Mouse (Mus musculus) adrenal gland, adult (tissue): ENCODE data around the gene Sec61a2.

Experiments
- DNase-seq, 2 experiments: peaks; one replicate each; pipeline ENCODE4 v3.0.0; 2022 to 2023; ENCODE audit warnings: low spot score in 1 of 2; ENCODE audit not compliant: inconsistent age in 2 of 2

The Sec61a2 gene

GRCm38 (mm10) chr2:5894843-5895570 lies at the start of gene Sec61a2:
Gene Sec61a2, minus strand, starts transcription at chr2:5895432.
- DNase-seq: peak; percentile 99 to 100

DNA sequence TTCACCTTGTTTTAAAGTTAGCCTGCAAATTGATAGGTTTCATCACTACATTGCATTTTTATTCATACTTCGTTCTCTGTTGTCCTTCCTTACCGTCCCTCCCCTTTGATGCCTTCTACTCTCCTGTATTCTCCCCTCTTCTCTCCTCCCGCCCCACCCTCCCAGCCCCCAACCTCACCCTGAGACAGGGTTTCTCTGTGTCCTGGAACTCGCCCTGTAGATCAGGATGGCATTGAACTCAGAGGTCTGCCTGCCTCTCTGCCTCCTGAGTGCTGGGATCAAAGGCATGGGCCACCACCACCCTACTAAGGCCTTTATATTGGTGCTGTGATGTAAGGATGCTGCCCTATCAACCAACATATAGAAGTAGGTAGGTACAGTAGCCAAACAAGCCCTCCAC lies 47.8 kb upstream of the Sec61a2 start:
- no peak for DNase-seq

DNA sequence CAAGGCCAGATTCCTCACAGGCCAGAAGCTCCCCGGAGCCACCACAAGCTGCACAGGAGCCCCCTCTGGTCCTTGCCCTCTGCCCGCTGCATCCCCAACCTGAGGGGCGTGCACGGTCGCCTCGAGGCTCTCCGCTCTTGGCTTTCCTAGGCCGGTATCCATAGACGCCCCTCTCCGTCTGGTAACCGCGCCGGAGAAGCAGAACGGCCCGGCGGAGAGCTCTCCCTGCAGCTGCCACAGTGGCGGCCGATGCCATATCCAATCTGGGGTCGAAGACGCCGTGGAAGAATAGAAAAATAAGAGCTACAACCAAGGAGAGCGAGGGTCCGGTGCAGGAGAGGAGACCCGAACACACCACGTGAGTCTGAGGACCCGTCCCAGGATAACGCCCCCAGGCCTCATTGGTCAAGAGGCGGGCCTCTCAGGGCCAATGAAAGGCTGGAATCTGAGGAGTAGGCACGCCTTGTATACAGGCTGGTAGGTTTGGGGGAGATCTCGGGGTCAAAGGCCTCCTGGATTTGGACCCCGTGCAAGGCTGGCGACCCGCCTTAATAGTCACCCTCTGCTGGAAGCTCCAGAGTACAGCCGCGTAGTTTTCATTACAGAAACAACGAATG lies 47.3 kb upstream of the Sec61a2 start, which contains the start of gene Dhtkd1:
Dhtkd1 (minus strand) TSS at position 377 of the 617 bp plus-strand sequence.
- peak; percentile 76 to 91 for DNase-seq

- DNase-seq: no peak
These were observed 46.7 kb upstream of the Sec61a2 start for GRCm38 (mm10) chr2:5941861-5942415.

GRCm38 (mm10) chr2:5940936-5941335 lies 45.7 kb upstream of the Sec61a2 start:
- DNase-seq: no peak

DNA sequence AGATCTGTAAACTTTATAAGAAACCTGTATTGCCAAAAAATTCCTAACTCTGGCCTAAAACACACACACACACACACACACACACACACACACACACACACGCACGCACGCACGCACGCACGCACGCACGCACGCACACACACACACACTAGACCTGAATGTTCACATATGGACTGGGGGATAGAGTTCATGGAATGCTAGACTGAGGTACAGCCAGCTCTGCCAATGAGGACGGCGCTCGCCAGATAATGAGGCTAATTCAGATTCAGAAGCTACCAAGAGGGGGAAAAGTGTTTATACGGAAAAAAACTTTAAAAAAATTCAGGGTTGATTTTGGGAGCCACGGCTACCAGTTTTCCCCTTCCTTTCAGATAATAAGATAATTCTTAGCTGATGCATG lies 44.7 kb upstream of the Sec61a2 start:
- DNase-seq: no peak

DNA sequence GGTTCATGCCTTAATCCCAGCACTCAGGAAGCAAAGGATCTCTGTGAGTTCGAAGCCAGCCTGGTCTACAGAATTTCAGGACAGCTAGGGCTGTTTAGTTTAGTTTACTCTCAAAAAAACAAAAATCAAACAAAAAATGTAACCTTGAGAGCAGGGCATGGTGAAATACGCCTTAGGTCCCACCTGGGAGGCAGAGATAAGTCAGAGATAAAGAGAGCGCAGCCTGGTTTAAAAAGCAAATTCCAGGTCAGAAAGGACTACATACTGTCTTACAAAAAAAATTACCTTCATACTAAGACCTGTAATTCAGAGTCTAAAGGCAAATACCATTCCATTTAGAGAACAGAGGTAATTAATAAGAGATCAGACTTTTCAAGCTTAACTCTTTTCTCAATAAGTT lies 44.1 kb upstream of the Sec61a2 start:
- no peak for DNase-seq

DNA sequence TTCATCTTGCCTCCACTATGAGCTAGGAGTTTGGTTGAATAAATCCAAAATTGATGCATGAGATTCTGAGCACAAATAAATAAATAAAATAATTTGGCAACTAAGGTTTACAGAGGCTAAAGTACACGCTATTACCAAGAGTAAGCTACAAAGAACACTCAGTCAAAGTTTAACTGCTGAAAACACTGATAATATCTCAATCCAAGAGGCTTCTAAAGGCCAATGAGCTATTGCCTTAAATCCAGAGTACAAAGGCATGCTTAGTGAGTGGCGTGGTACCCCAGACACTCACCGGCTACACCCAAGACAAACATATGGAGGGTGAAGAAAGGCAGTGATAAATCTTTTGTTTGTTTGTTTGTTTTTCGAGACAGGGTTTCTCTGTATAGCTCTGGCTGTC lies 41.3 kb upstream of the Sec61a2 start:
- no peak for DNase-seq

- DNase-seq: no peak
These were observed 40.8 kb upstream of the Sec61a2 start for GRCm38 (mm10) chr2:5936068-5936467.

GRCm38 (mm10) chr2:5934936-5935335 lies 39.7 kb upstream of the Sec61a2 start:
- DNase-seq: no peak

- no peak for DNase-seq
These were observed 36.7 kb upstream of the Sec61a2 start for GRCm38 (mm10) chr2:5931938-5932337.

GRCm38 (mm10) chr2:5930291-5931054 lies 35.2 kb upstream of the Sec61a2 start:
- no peak for DNase-seq

GRCm38 (mm10) chr2:5929793-5930192 lies 34.6 kb upstream of the Sec61a2 start:
- DNase-seq: no peak

- DNase-seq: no peak
These were observed 32.2 kb upstream of the Sec61a2 start for GRCm38 (mm10) chr2:5927481-5927880.

GRCm38 (mm10) chr2:5923786-5924185 lies 28.6 kb upstream of the Sec61a2 start:
- no peak for DNase-seq

GRCm38 (mm10) chr2:5922823-5923222 lies 27.6 kb upstream of the Sec61a2 start:
- no peak for DNase-seq

- DNase-seq: no peak
These were observed 16.2 kb upstream of the Sec61a2 start for GRCm38 (mm10) chr2:5911282-5911965.

DNA sequence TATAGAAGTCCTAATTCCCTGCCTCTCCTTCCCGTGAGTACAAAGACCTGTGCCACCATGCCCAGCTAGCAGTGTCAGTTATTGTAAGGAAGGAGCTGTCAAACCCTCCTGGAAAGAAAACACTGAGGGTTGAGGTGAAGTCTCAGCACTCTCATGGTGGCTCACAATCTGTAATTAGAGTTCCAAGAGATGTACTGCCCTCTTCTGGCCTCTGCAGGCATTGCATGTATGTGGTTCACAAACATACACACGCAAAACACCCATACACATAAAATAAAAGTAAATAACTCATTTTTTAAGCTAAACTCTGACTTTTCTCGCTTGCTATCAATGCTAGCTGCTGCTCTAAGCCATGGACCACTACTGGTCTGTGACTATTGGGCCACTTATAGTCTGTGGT lies 11.4 kb upstream of the Sec61a2 start:
- peak; percentile 50 to 78 for DNase-seq

DNA sequence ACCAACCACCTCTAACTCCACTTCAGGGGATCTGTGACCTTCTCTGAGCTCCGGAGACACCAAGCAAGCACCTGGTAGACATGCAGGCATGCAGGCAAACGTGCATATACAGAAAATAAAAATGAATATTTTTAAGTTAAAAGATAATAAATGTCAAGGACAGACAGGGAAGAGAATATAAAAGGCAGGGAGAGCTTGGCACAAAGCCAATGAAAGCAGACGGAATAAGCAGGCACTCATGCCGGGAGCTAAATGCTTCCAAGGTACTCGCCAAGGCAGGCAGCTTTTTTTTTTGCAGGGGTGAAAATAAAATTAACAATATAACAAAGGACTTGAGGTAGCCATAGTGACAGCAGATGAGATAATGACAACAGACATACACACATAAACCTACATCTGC lies 10.9 kb upstream of the Sec61a2 start:
- peak; percentile 73 to 91 for DNase-seq

- peak; percentile 27 to 64 for DNase-seq
These were observed 4.9 kb upstream of the Sec61a2 start for GRCm38 (mm10) chr2:5900145-5900544.

DNA sequence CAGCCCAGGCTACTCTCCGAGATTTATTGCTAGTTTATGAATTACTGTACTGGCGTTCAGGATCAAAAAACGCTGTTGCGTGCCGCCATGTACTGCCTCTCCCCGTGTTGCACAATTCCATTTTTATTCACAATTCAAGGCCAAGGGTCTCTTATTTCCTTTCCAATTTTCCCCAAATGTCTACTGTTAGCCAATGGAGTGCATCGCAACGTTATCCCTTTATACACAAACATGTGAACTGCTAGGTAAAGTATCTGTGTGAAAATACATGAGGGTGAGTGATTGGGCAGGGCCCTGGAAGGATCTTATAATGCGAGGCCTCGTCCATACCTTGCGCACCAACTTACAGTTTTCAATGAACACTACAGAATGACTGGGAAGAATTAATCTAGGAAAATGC lies 936 bp downstream of the Sec61a2 start:
- peak; percentile 36 to 75 for DNase-seq
